Mouse (Mus musculus): ENCODE data around the gene Sorbs1.

DNA sequence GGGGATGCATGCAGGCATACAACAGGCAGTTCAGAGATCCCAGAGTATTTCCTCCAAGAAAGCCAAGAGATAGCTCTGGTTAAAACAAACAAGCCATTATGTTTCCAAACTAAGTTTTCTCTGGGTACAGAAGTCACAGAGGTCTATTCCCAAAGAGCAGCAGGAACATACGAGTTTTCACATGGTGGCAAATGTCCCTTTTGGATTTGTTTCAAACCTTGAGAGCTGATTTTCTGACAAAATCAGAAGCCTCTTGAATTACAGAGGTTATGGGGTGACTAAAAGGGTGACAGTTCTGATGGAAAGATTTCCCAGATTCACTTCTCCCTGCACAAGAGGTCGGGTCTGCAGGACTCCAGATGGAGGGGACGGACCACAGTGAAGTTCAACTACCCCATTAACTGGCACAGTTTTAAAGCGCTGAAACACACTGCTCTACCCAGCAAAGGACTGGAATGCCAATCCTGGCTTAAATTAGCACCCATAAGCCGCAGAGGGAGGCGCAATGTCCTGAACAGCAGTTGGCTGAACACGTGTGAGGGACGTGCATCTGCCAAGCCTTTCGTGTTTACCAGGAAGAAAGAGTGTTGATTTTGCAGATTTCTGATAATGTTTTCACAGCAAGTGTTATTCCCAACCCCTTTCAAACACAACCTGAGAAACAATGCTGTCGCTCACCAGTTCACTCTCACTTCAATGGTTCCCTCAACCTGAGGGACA lies 41.9 kb downstream of the Sorbs1 start:
- no peak for TF ChIP-seq POLR2A (IDR thresholded peaks at IDR 0.05; ENCODE audit: insufficient read length, low read depth)
- TF ChIP-seq USF1 (IDR thresholded peaks at IDR 0.05; ENCODE audit: low read depth): no peak
- TF ChIP-seq MAX (IDR thresholded peaks at IDR 0.05; ENCODE audit: low read depth): no peak

All from myocyte (in vitro differentiated cells).